Mouse (Mus musculus) frontal cortex, postnatal 25 days (tissue): ENCODE data around the gene Cubn.

Source experiments
- DNase-seq, 2 experiments: peaks; one replicate each; pipeline ENCODE4 v3.0.0; 2022; ENCODE audit warnings: low spot score in 2 of 2

Cubn gene

GRCm38 (mm10) chr2:13407698-13408097, 83.9 kb downstream of the Cubn start:
- DNase-seq: no peak

- DNase-seq: no peak
These were observed 84.3 kb downstream of the Cubn start for GRCm38 (mm10) chr2:13407272-13407671.

- no peak for DNase-seq
These were observed 86.5 kb downstream of the Cubn start for GRCm38 (mm10) chr2:13404986-13405678.

GRCm38 (mm10) chr2:13400831-13401230, 90.8 kb downstream of the Cubn start:
- no peak for DNase-seq

- no peak for DNase-seq
These were observed 92.0 kb downstream of the Cubn start for GRCm38 (mm10) chr2:13399480-13400072.

- DNase-seq: no peak
These were observed 92.7 kb downstream of the Cubn start for GRCm38 (mm10) chr2:13398955-13399354.

GRCm38 (mm10) chr2:13398551-13398950, 93.1 kb downstream of the Cubn start:
- DNase-seq: no peak

GRCm38 (mm10) chr2:13396124-13396540, 95.5 kb downstream of the Cubn start:
- no peak for DNase-seq

- DNase-seq: no peak
These were observed 100.6 kb downstream of the Cubn start for GRCm38 (mm10) chr2:13391018-13391417.

GRCm38 (mm10) chr2:13386631-13387030, 105.0 kb downstream of the Cubn start:
- no peak for DNase-seq

- no peak for DNase-seq
These were observed 105.9 kb downstream of the Cubn start for GRCm38 (mm10) chr2:13385542-13386345.

- peak in 1 of 2 experiments; percentile 7 for DNase-seq
These were observed 106.7 kb downstream of the Cubn start for GRCm38 (mm10) chr2:13384775-13385541.

GRCm38 (mm10) chr2:13376166-13376565, 115.4 kb downstream of the Cubn start:
- no peak for DNase-seq

GRCm38 (mm10) chr2:13373291-13373690, 118.3 kb downstream of the Cubn start:
- DNase-seq: no peak

GRCm38 (mm10) chr2:13372825-13373224, 118.8 kb downstream of the Cubn start:
- no peak for DNase-seq

- no peak for DNase-seq
These were observed 119.3 kb downstream of the Cubn start for GRCm38 (mm10) chr2:13372256-13372824.

GRCm38 (mm10) chr2:13371797-13372170, 119.8 kb downstream of the Cubn start:
- DNase-seq: no peak

- DNase-seq: no peak
These were observed 120.4 kb downstream of the Cubn start for GRCm38 (mm10) chr2:13371072-13371796.

- no peak for DNase-seq
These were observed 121.1 kb downstream of the Cubn start for GRCm38 (mm10) chr2:13370556-13370955.

- no peak for DNase-seq
These were observed 123.1 kb downstream of the Cubn start for GRCm38 (mm10) chr2:13368517-13368916.
